Mouse (Mus musculus) gastrocnemius, postnatal 4 days (tissue): ENCODE results near the gene Syncrip. TPM values are rescaled to one million over a fixed set of nuclear protein-coding genes. Genes with fewer than 3 reads are reported as not detected.

ENCODE experiments used
- total RNA-seq, 2 experiments: library from RNA; stranded (reverse); gene quantifications; 2 replicates each; pipeline ENCODE4 v1.2.3; 2021

Syncrip gene
- total RNA-seq, 2 experiments from 2014 or later: 91.0 to 105 TPM

Other genes starting within 250 kb of the Syncrip start
- 10 to 100 TPM; 10.3 to 10.5 TPM for gene Nt5e, start 155.4 kb downstream of the Syncrip start, total RNA-seq
- gene Snx14, start 43.6 kb downstream of the Syncrip start, total RNA-seq: 10 to 100 TPM; 24.7 to 25.6 TPM
- 1 to 10 TPM; 1.2 to 1.7 TPM for gene Gm20537, start 26.0 kb downstream of the Syncrip start, total RNA-seq
- gene Zfp949, start 65.4 kb upstream of the Syncrip start, total RNA-seq: 1 to 10 TPM; 6.1 to 6.3 TPM
- gene Trim43a, start 98.3 kb upstream of the Syncrip start, total RNA-seq: not detected
- gene Mthfsl, start 237.7 kb upstream of the Syncrip start, total RNA-seq: 10 to 100 TPM; 18.3 to 18.9 TPM
- gene Bcl2a1d, start 249.3 kb upstream of the Syncrip start, total RNA-seq: under 1 TPM in 1 of 2 experiments, not detected in 1; 0.47 TPM